ENCODE assay signal across 15 mouse cellular contexts in the genomic region with DNA sequence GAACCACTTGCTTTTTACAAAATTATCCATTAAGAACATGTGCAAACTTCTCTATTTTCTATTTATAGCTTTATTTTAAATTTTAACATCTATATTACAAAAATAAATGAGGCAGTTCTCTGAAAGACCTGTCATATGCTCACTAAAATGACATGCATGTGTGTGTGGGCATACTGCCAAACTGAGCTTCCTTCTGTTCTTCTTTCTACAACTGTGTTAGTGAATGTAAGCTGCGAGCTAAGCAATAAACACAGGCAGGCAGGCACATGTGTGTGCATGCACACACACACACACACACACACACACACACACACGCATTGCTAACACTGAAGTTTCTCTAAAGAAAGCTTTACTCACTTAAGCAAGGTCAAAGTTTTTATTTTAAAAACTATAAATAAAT.
DNase-seq lines count a peak whose midpoint lies in the region; ATAC-seq and TF ChIP-seq lines count a peak whose summit lies in the region.
"Had no signal": no experiment of that assay in that cellular context is flagged by ENCODE, and none has a peak within 500 bp of the region (broad histone marks: within the 10 kb centered on the region; RNA-seq: fewer than 3 reads in every experiment).

No protein-coding gene starts in this region.

- no peaks in the 10 kb centered on the region for H3K36me3 ChIP-seq in midbrain, postnatal 0 days (ENCODE audit: insufficient read depth, low read length)
- no peaks in the 10 kb centered on the region for H3K36me3 ChIP-seq in midbrain, embryonic 13.5 days
- no peaks in the 10 kb centered on the region for H3K36me3 ChIP-seq in forebrain, embryonic 16.5 days (ENCODE audit: control insufficient read depth, insufficient read depth)
- H3K36me3 ChIP-seq: heart, embryonic 13.5 days; hindbrain, embryonic 12.5 days; limb, embryonic 13.5 days had no signal

- no peak for TF ChIP-seq CTCF in midbrain, postnatal 0 days (IDR thresholded peaks at IDR 0.05)

- WGBS in midbrain, postnatal 0 days, result 72% methylated on average over 2 of the region's 2 CpGs
- 88% methylated on average over 2 of the region's 2 CpGs for WGBS in midbrain, embryonic 13.5 days
- WGBS in forebrain, embryonic 16.5 days, result 55% methylated on average over 2 of the region's 2 CpGs

- no peak overlapping the region for H3K9ac ChIP-seq in midbrain, postnatal 0 days (replicated peaks; ENCODE audit: low read length, poor library complexity, severe bottlenecking)
- no peak overlapping the region for H3K9ac ChIP-seq in midbrain, embryonic 13.5 days (replicated peaks)
- no peak overlapping the region for H3K9ac ChIP-seq in forebrain, embryonic 16.5 days (replicated peaks; ENCODE audit: low read depth, low read length)
- H3K9ac ChIP-seq: heart, embryonic 13.5 days; hindbrain, embryonic 12.5 days; limb, embryonic 13.5 days had no signal

- no peaks in the 10 kb centered on the region for H3K4me1 ChIP-seq in midbrain, postnatal 0 days (ENCODE audit: insufficient read depth, low read length)
- H3K4me1 ChIP-seq in midbrain, embryonic 13.5 days (replicated peaks), result no peaks in the 10 kb centered on the region
- H3K4me1 ChIP-seq in forebrain, embryonic 16.5 days (replicated peaks; ENCODE audit: control insufficient read depth, insufficient read depth, low read length), result no peaks in the 10 kb centered on the region
- H3K4me1 ChIP-seq: heart, embryonic 13.5 days; hindbrain, embryonic 12.5 days; limb, embryonic 13.5 days had no signal

- H3K27ac ChIP-seq in midbrain, postnatal 0 days (ENCODE audit: low read depth, low read length), result no peak overlapping the region
- no peak overlapping the region for H3K27ac ChIP-seq in midbrain, embryonic 13.5 days
- no peak overlapping the region for H3K27ac ChIP-seq in forebrain, embryonic 16.5 days (ENCODE audit: low read length)
- H3K27ac ChIP-seq: heart, embryonic 13.5 days; hindbrain, embryonic 12.5 days; limb, embryonic 13.5 days had no signal

- H3K27me3 ChIP-seq in midbrain, postnatal 0 days (ENCODE audit: insufficient read depth, low read length), result no peaks in the 10 kb centered on the region
- H3K27me3 ChIP-seq in midbrain, embryonic 13.5 days, result no peaks in the 10 kb centered on the region
- H3K27me3 ChIP-seq in forebrain, embryonic 16.5 days (replicated peaks; ENCODE audit: control insufficient read depth, insufficient read depth, low read length), result no peaks in the 10 kb centered on the region
- H3K27me3 ChIP-seq: heart, embryonic 13.5 days; hindbrain, embryonic 12.5 days; limb, embryonic 13.5 days had no signal

- H3K4me3 ChIP-seq in midbrain, postnatal 0 days (ENCODE audit: low read depth, low read length), result no peak overlapping the region
- H3K4me3 ChIP-seq in midbrain, embryonic 13.5 days (replicated peaks), result no peak overlapping the region
- no peak overlapping the region for H3K4me3 ChIP-seq in forebrain, embryonic 16.5 days (replicated peaks; ENCODE audit: low read length)
- H3K4me3 ChIP-seq: heart, embryonic 13.5 days; hindbrain, embryonic 12.5 days; limb, embryonic 13.5 days had no signal

- no peaks in the 10 kb centered on the region for H3K9me3 ChIP-seq in midbrain, postnatal 0 days (ENCODE audit: low read length)
- H3K9me3 ChIP-seq in midbrain, embryonic 13.5 days, result no peaks in the 10 kb centered on the region
- H3K9me3 ChIP-seq in forebrain, embryonic 16.5 days (ENCODE audit: control insufficient read depth, low read length), result no peaks in the 10 kb centered on the region
- H3K9me3 ChIP-seq: heart, embryonic 13.5 days; hindbrain, embryonic 12.5 days; limb, embryonic 13.5 days had no signal

- ATAC-seq in midbrain, postnatal 0 days (ENCODE audit: low FRiP score), result no peak
- no peak for ATAC-seq in midbrain, embryonic 13.5 days
- peak; percentile 96 for ATAC-seq in forebrain, embryonic 16.5 days

- H3K4me2 ChIP-seq in midbrain, postnatal 0 days (ENCODE audit: low read depth, low read length, poor library complexity, severe bottlenecking), result no peak overlapping the region
- no peak overlapping the region for H3K4me2 ChIP-seq in midbrain, embryonic 13.5 days (replicated peaks)
- no peak overlapping the region for H3K4me2 ChIP-seq in forebrain, embryonic 16.5 days (ENCODE audit: low read length)
- H3K4me2 ChIP-seq: heart, embryonic 13.5 days; hindbrain, embryonic 12.5 days; limb, embryonic 13.5 days had no signal

- peak; percentile 25 for DNase-seq in layer of hippocampus, adult 11-12 months (ENCODE audit: low spot score)
- DNase-seq in layer of hippocampus, postnatal 10 days (ENCODE audit: low spot score in 2 of 2), result no peak
- DNase-seq in midbrain, postnatal 0 days (ENCODE audit: low spot score), result peak; percentile 46
- DNase-seq in cerebellum, adult 18-20 months, result peak; percentile 59 to 68
- no peak for DNase-seq in heart, postnatal 4 days
- no peak for DNase-seq in neural tube, embryonic 10.5 days (ENCODE audit: extremely low spot score, low spot score)
- DNase-seq: kidney, adult 11 months; kidney, postnatal 4 days; lung, adult 2 months; thymus, adult 2 months had no signal

Comparison
In these comparisons a context has a peak if more than half of its experiments do, and no peak if none do; other contexts are left out.
1. DNase-seq: peak in layer of hippocampus, adult 11-12 months (single experiment), midbrain, postnatal 0 days (single experiment) and cerebellum, adult 18-20 months (2 of 2); none in layer of hippocampus, postnatal 10 days (0 of 2), heart, postnatal 4 days (single experiment) and neural tube, embryonic 10.5 days (single experiment).